Mouse (Mus musculus) CH12.LX (cell line): Measurements from ENCODE around the gene Nectin2. TPM values are rescaled to one million over a fixed set of nuclear protein-coding genes. Genes with fewer than 3 reads are reported as not detected.

Experiments
- DNase-seq: peaks from one replicate; pipeline ENCODE4 v3.0.0-alpha.2; 2013; ENCODE audit errors: extremely low read depth
- H3K27ac ChIP-seq: 2 replicates; pipeline ENCODE4 v1.5.1; 2012; ENCODE audit warnings: low read depth, mild to moderate bottlenecking, control low read depth, moderate library complexity; ENCODE audit not compliant: insufficient read depth
- H3K27me3 ChIP-seq: replicated peaks from 2 replicates; pipeline ENCODE3; 2012; ENCODE audit warnings: inconsistent platforms
- H3K36me3 ChIP-seq, 2 experiments: replicated peaks in 1 of 2; 2 replicates each; pipeline versions ENCODE3 to v1.6.1; 2012; ENCODE audit warnings: inconsistent platforms in 1 of 2, low read length in 1 of 2, mild to moderate bottlenecking in 1 of 2, mixed read lengths in 1 of 2, moderate library complexity in 1 of 2; ENCODE audit not compliant: control insufficient read depth in 1 of 2, insufficient read depth in 1 of 2
- H3K4me1 ChIP-seq, 2 experiments: 2 replicates each; pipeline ENCODE4 v1.6.1; 2012; ENCODE audit warnings: inconsistent platforms in 1 of 2, moderate library complexity in 1 of 2; ENCODE audit not compliant: insufficient read depth in 2 of 2, control insufficient read depth in 1 of 2
- H3K4me2 ChIP-seq: 2 replicates; pipeline ENCODE4 v1.6.1; 2012; ENCODE audit warnings: low read depth, mild to moderate bottlenecking, control low read depth; ENCODE audit not compliant: poor library complexity, insufficient read depth, severe bottlenecking
- H3K4me3 ChIP-seq, 3 experiments: fragments of 150-350 bp in 1 of 3; sonication (generic) in 1 of 3; replicated peaks in 1 of 3; 2 replicates each; pipeline versions ENCODE3 to v1.5.1; 2011 to 2012; ENCODE audit warnings: low read depth in 2 of 3, low read length in 2 of 3, mild to moderate bottlenecking in 2 of 3, moderate library complexity in 2 of 3, control low read depth in 1 of 3, improper control_type of control experiment in 1 of 3, inconsistent platforms in 1 of 3, mixed read lengths in 1 of 3; ENCODE audit not compliant: poor library complexity in 1 of 3
- H3K79me2 ChIP-seq: replicated peaks from 2 replicates; pipeline ENCODE4 v1.6.1; 2012; ENCODE audit warnings: mild to moderate bottlenecking, moderate library complexity; ENCODE audit not compliant: control insufficient read depth, poor library complexity, insufficient read depth, severe bottlenecking; ENCODE audit errors: extremely low read depth
- H3K9ac ChIP-seq: 2 replicates; pipeline ENCODE4 v1.6.1; 2012; ENCODE audit warnings: low read depth, mild to moderate bottlenecking, control low read depth, moderate library complexity; ENCODE audit not compliant: insufficient read depth
- H3K9me3 ChIP-seq: replicated peaks from 2 replicates; pipeline ENCODE3; 2012; ENCODE audit warnings: low read length, inconsistent platforms, mixed read lengths
- CTCF ChIP-seq, 2 experiments: IDR thresholded peaks in 1 of 2; conservative IDR thresholded peaks in 1 of 2; 2 replicates each; pipeline ENCODE4 v1.5.1; 2011 to 2012; ENCODE audit warnings: low read depth in 2 of 2, low read length in 2 of 2, improper control_type of control experiment in 1 of 2, inconsistent platforms in 1 of 2, mild to moderate bottlenecking in 1 of 2, moderate library complexity in 1 of 2
- E2F4 ChIP-seq: IDR thresholded peaks from 2 replicates; pipeline ENCODE4 v1.6.1; 2011; ENCODE audit warnings: low read depth, low read length, improper control_type of control experiment; ENCODE audit not compliant: insufficient replicate concordance
- JUN ChIP-seq: IDR thresholded peaks from 2 replicates; pipeline ENCODE4 v1.6.1; 2011; ENCODE audit warnings: low read depth, mild to moderate bottlenecking, low read length, improper control_type of control experiment, moderate library complexity; ENCODE audit not compliant: insufficient read depth
- JUND ChIP-seq: conservative IDR thresholded peaks from 2 replicates; pipeline ENCODE4 v1.6.1; 2011; ENCODE audit warnings: low read depth, low read length, improper control_type of control experiment
- MAX ChIP-seq: IDR thresholded peaks from 2 replicates; pipeline ENCODE4 v1.6.1; 2011; ENCODE audit warnings: low read length, improper control_type of control experiment
- POLR2A ChIP-seq: IDR thresholded peaks from 2 replicates; pipeline ENCODE4 v1.6.1; 2011; ENCODE audit warnings: low read depth, mild to moderate bottlenecking, improper control_type of control experiment, low read length
- SIN3A ChIP-seq: IDR thresholded peaks from 2 replicates; pipeline ENCODE4 v1.6.1; 2012; ENCODE audit warnings: low read length, improper control_type of control experiment, inconsistent platforms
- dilution Hi-C: fragments of 300-500 bp; cut with MboI; formaldehyde crosslinking; loops from 2 replicates; pipeline ENCODE4 v1.14.3; 2020; ENCODE audit warnings: low sequenced_read_pairs; ENCODE audit not compliant: extremely low pct_unique_long_range_greater_than_20kb, extremely low pct_ligation_motif_present
- in situ Hi-C: fragments of 300-500 bp; cut with MboI; formaldehyde crosslinking; loops from 3 replicates; pipeline ENCODE4 v1.14.3; 2019; ENCODE audit warnings: low sequenced_read_pairs, low pct_ligation_motif_present, low pct_unique_long_range_greater_than_20kb, mixed read lengths
- polyA plus RNA-seq: library from polyadenylated mRNA; unstranded; fragments of >175 nt; gene quantifications from 2 replicates; pipeline ENCODE4 v1.2.1, GENCODE M21; 2012; ENCODE audit warnings: low read depth; ENCODE audit not compliant: insufficient read length
- total RNA-seq, 2 experiments: library from RNA; depleted of rRNA; stranded (reverse); fragments of 300-350 nt in 1 of 2; fragments of >200 nt in 1 of 2; gene quantifications; 2 replicates each; pipeline ENCODE4 v1.2.3; 2012 to 2014

The Nectin2 gene
- total and polyA plus RNA-seq, 3 experiments = 3.0 to 14.1 (median 6.3) TPM

DNA sequence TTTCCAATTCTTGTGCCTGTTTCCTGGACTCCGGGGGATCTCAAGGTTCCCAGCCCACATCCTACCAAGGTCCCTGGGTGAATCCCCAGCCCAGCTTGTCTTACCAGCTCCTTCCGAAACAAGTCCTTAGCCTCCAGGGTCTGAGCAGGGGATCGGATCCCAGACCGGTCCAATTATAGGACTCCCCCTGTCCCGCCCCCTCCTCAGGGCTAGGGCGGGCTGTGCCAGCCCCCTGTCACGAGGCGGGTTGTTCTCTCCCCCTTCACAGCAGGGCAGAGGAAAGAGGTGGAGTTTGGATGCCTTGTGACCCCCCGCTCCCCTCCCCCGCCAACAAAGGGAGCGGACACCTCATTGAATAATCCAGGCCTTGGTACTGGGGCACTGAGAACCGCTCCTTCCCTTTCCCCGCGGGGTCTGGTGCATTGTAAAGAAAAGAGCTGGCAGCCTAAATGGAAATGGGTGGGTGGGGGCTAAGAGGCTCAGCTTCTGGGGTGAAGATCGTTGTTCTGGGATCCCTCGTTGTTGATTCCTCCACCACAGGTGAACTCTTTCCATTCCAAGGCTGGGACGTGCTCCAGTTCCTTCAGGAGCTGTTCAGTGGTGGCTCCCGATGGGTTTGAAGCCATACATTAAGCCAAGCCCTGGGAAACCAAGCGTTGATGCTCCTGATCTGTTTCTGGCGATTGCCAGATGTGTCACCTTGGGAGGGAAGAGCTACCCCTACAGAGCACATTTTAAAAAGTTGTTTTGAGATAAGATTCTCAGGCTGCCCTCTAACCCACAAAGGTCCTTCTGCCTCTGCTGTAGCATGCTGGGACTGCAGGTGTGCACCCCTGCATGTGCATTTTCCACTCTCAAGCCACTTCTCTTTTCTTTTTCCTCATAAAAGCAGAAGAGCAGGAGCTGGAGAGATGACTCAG lies 51.1 kb downstream of the Nectin2 start, which contains the start of gene Apoe:
Apoe (minus strand) TSS at position 282 of the 920 bp plus-strand sequence.
- no peak within 1 kb of the TSS for H3K27ac ChIP-seq
- peaks cover 5% of the 10 kb centered on the region for H3K9me3 ChIP-seq
- peaks cover 6 to 35% of the 10 kb centered on the region in 2 experiments; a peak in 3 of 4 replicates for H3K4me1 ChIP-seq
- H3K27me3 ChIP-seq = no peaks in the 10 kb centered on the region
- no peak for DNase-seq
- H3K9ac ChIP-seq = no peak within 1 kb of the TSS
- H3K79me2 ChIP-seq = no peaks in the 10 kb centered on the region
- dilution Hi-C loops (no loop called here), in situ Hi-C loops (no loop called here)
- H3K36me3 ChIP-seq = peaks cover 49 to 73% of the 10 kb centered on the region in 2 experiments
- H3K4me3 ChIP-seq = no peak within 1 kb of the TSS
- no peak within 1 kb of the TSS for H3K4me2 ChIP-seq
- TF ChIP-seq JUN (no peak), CTCF (conservative IDR thresholded peaks at IDR 0.05 in 1 of 2, IDR thresholded peaks at IDR 0.05 in 1 of 2; ENCODE audit: low read depth in 2 of 2, low read length in 2 of 2) (peak in 1 of 2 experiments; percentile 0; a peak in 1 of 4 replicates), JUND (no peak)

DNA sequence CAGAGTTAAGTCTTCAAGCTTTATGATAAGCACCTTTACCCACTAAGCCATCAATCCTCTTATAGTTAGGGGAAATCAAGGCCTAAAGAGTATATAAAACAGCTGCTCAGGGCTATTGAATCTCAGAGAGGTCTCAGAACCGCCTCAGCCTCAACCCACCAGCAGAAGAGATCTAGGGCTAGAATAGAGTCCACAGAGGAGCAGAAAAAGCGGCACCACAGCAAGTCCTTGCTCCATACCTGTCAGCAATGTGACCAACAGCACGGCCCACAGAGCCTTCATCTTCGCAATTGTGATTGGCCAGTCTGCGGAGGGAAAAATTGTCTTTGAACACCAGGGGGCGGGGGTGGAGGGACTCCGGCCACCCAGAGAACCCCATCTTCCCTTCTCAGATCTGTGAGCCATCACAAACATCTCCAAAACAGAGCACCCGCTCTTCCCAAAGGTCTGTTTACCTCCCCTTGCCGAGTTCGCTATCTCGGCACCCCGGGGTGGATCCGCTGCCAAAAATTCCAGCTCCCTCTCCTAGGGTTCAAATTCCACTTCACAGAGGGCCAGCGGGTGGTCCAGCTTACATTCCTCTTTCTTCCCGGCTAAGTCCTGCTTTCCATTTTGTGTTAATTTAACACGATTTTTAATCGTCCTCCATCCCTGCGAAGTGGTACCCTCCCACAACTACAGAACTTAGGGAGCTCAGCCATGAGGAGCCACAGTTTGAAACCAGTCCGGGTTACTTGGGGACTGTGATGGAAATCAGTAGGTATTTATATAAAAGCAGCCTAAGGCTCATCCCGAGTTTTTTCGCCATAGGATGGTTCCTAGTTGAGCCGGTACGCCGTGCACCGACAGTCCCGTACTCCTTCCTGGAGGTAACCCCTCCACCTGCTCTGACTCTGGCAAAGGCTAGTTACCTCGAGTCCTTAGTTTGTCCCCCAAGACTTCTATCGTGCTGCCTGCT lies 52.1 kb downstream of the Nectin2 start:
- Histone ChIP-seq H3K79me2 (no peaks in the 10 kb centered on the region), H3K4me3 (no peak overlapping the region), H3K9me3 (peaks cover 5% of the 10 kb centered on the region), H3K27ac (no peak overlapping the region), H3K27me3 (no peaks in the 10 kb centered on the region), H3K4me1 (peaks cover 6 to 35% of the 10 kb centered on the region in 2 experiments; a peak in 3 of 4 replicates), H3K4me2 (no peak overlapping the region), H3K9ac (no peak overlapping the region), H3K36me3 (peaks cover 41 to 63% of the 10 kb centered on the region in 2 experiments)
- dilution Hi-C loops = no loop called here
- DNase-seq = no peak
- in situ Hi-C loops = no loop called here
- TF ChIP-seq POLR2A (peak; percentile 1; the same call in 1 of the 2 replicates), SIN3A (no peak), E2F4 (no peak)

DNA sequence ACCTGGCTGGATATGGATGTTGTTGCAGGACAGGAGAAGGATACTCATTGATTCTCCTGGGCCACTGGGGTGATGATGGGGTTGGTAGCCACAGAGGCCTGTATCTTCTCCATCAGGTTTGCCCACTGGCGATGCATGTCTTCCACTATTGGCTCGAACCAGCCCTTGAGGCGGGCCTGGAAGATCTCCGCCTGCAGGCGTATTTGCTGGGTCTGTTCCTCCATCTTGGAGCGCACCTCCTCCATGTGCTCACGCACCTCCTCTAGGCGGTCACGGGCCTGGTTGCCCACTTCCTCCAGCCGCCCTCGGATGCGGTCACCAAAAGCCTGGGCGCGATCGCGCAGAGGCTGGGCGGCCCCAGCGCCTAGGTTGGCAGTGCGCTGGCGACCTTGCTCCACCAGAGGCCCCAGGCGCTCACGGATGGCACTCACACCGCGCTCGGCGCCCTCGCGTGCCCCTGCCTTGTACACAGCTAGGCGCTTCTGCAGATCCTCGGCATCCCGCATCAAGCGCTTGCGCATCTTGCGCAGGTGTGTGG lies 53.9 kb downstream of the Nectin2 start:
- Histone ChIP-seq H3K36me3 (peaks cover 25 to 46% of the 10 kb centered on the region in 2 experiments), H3K27me3 (no peaks in the 10 kb centered on the region), H3K79me2 (no peaks in the 10 kb centered on the region), H3K4me1 (peaks cover 6 to 26% of the 10 kb centered on the region in 2 experiments; a peak in 3 of 4 replicates), H3K4me2 (no peak overlapping the region), H3K27ac (no peak overlapping the region), H3K9me3 (peaks cover 5% of the 10 kb centered on the region), H3K4me3 (no peak overlapping the region), H3K9ac (no peak overlapping the region)
- in situ Hi-C loops (no loop called here), dilution Hi-C loops (no loop called here)
- DNase-seq = no peak
- TF ChIP-seq MAX = no peak
